Mouse (Mus musculus) embryonic fibroblast, embryonic 13.5 days (primary cell): ENCODE results near the gene Cacna1e.

Experiments
- CTCF ChIP-seq: IDR thresholded peaks from 2 replicates; pipeline ENCODE4 v1.5.1; 2011; ENCODE audit warnings: mild to moderate bottlenecking, control low read depth, low read length, moderate library complexity, borderline replicate concordance; ENCODE audit not compliant: insufficient read depth
- POLR2A ChIP-seq: IDR thresholded peaks from 2 replicates; pipeline ENCODE4 v1.6.1; 2011; ENCODE audit warnings: low read depth, mild to moderate bottlenecking, control low read depth, low read length, moderate library complexity

DNA sequence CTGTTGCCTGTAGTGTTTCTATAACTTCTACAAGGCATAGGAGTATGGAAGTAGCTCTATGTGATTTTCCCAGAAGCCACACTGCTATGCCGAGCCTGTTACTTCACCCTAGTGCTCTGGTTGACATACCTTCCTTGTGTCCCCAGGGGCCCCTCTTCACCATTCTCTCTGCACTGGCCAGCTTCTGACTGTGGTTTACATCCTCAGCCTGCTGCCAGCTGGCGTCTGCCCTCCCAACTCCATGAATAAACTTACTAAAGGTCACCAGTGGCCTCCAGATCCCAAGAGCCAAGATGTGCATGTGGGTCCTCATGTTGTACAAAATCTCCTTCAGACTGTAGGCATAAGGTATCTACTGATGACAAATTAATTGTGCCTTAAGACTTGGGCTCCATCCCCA lies 230.3 kb downstream of the Cacna1e start:
- no peak for TF ChIP-seq CTCF
- no peak for TF ChIP-seq POLR2A
